In genomic region chr7:113962078-113962477, GRCm38 (mm10) we compare ENCODE assay signal across 11 mouse cellular contexts.
DNase-seq lines count a peak whose midpoint lies in the region; ATAC-seq lines count a peak whose summit lies in the region.
"Had no signal": no experiment of that assay in that cellular context is flagged by ENCODE, and none has a peak within 500 bp of the region (broad histone marks: within the 10 kb centered on the region; RNA-seq: fewer than 3 reads in every experiment).

No protein-coding gene starts in this region.

- no peak for ATAC-seq in forebrain, embryonic 13.5 days
- ATAC-seq: midbrain, embryonic 13.5 days had no signal

- H3K9ac ChIP-seq in forebrain, embryonic 13.5 days: no peak overlapping the region
- H3K9ac ChIP-seq: limb, embryonic 13.5 days; midbrain, embryonic 13.5 days had no signal

- H3K36me3 ChIP-seq in forebrain, embryonic 13.5 days (ENCODE audit: poor library complexity, severe bottlenecking): no peaks in the 10 kb centered on the region
- H3K36me3 ChIP-seq: limb, embryonic 13.5 days; midbrain, embryonic 13.5 days had no signal

- H3K4me2 ChIP-seq in forebrain, embryonic 13.5 days: no peak overlapping the region
- H3K4me2 ChIP-seq: limb, embryonic 13.5 days; midbrain, embryonic 13.5 days had no signal

- H3K4me3 ChIP-seq in forebrain, embryonic 13.5 days: no peak overlapping the region
- H3K4me3 ChIP-seq: limb, embryonic 13.5 days; midbrain, embryonic 13.5 days had no signal

- H3K27me3 ChIP-seq in forebrain, embryonic 13.5 days: no peaks in the 10 kb centered on the region
- H3K27me3 ChIP-seq: limb, embryonic 13.5 days; midbrain, embryonic 13.5 days had no signal

- 89% methylated on average over 4 of the region's 4 CpGs for WGBS in forebrain, embryonic 13.5 days

- H3K4me1 ChIP-seq in forebrain, embryonic 13.5 days: 0 out of 2 replicates have a peak, but pooled peaks cover 8% of the 10 kb centered on the region
- H3K4me1 ChIP-seq: midbrain, embryonic 13.5 days had no signal

- intact Hi-C loops in gastrocnemius, postnatal 14 days (cut with DNase I; ENCODE audit: low total_unique reads): no loop called here
- intact Hi-C loops in heart, postnatal 36 days (cut with DNase I): no loop called here

- no peaks in the 10 kb centered on the region for H3K9me3 ChIP-seq in forebrain, embryonic 13.5 days (replicated peaks)
- H3K9me3 ChIP-seq: limb, embryonic 13.5 days; midbrain, embryonic 13.5 days had no signal

- peak; percentile 10 to 31 for DNase-seq in gastrocnemius, adult 8-10 months (ENCODE audit: low spot score in 2 of 2)
- no peak for DNase-seq in gastrocnemius, postnatal 14 days
- DNase-seq in ovary, adult 18-20 months (ENCODE audit: low spot score): peak; percentile 41
- no peak for DNase-seq in ovary, postnatal 10 days (ENCODE audit: low spot score)
- DNase-seq in heart, postnatal 36 days: peak; percentile 38 to 43
- peak; percentile 78 for DNase-seq in skeletal muscle tissue, adult 2 months (ENCODE audit: low read depth, low spot score)
- DNase-seq in cerebellum, postnatal 25 days: no peak
- DNase-seq: spleen, adult 18-20 months had no signal

- H3K27ac ChIP-seq in forebrain, embryonic 13.5 days: no peak overlapping the region
- H3K27ac ChIP-seq: limb, embryonic 13.5 days; midbrain, embryonic 13.5 days had no signal

Comparison
In these comparisons a context has a peak if more than half of its experiments do, and no peak if none do; other contexts are left out.
1. DNase-seq: peak in gastrocnemius, adult 8-10 months (2 of 2), ovary, adult 18-20 months (single experiment), heart, postnatal 36 days (2 of 2) and skeletal muscle tissue, adult 2 months (single experiment); none in gastrocnemius, postnatal 14 days (single experiment), ovary, postnatal 10 days (single experiment) and cerebellum, postnatal 25 days (0 of 2).